Mouse (Mus musculus) lung, adult 2 months (tissue): ENCODE results near the gene Prkca.

Source experiments
- CTCF ChIP-seq: fragments of 200-500 bp; IDR thresholded peaks from 2 replicates; pipeline ENCODE4 v1.5.1; 2011; ENCODE audit warnings: mild to moderate bottlenecking, low read length, control low read depth; ENCODE audit not compliant: insufficient read depth
- POLR2A ChIP-seq: fragments of 200-500 bp; IDR thresholded peaks from 2 replicates; pipeline ENCODE4 v1.6.1; 2011; ENCODE audit warnings: low read depth, mild to moderate bottlenecking, control low read depth, low read length, borderline replicate concordance; ENCODE audit errors: extremely low read depth

DNA sequence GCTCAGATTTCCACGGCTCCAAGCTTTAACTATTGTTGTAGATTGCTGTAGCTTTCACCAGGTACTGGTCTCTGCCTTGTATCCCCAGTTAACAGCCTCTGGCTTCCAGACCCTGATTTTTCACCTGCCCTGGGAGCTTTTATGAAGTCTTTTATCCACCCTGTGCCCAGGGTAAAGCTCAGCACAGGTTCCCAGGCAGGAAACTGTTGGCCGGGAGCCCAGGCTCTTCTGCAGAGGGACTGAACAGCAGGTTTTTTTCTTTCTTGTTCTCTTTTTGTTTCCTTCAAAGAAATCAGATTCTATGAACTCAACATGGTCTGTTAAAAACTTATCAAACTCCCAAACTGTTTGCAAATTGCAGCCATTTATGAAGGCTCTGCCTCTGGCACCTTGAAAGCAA is 56.4 kb downstream of the Prkca start:
- TF ChIP-seq POLR2A (no peak), CTCF (no peak)
